Mouse (Mus musculus) CH12.LX (cell line): ENCODE data around the gene Dennd1a. TPM values are rescaled to one million over a fixed set of nuclear protein-coding genes. Genes with fewer than 3 reads are reported as not detected.
A peak's percentile ranks its signal among the peaks of the same experiment; 100 is the strongest.

ENCODE experiments used
- DNase-seq: peaks from one replicate; pipeline ENCODE4 v3.0.0-alpha.2; 2013; ENCODE audit errors: extremely low read depth
- H3K27ac ChIP-seq: 2 replicates; pipeline ENCODE4 v1.5.1; 2012; ENCODE audit warnings: low read depth, mild to moderate bottlenecking, control low read depth, moderate library complexity; ENCODE audit not compliant: insufficient read depth
- H3K27me3 ChIP-seq: replicated peaks from 2 replicates; pipeline ENCODE3; 2012; ENCODE audit warnings: inconsistent platforms
- H3K36me3 ChIP-seq, 2 experiments: replicated peaks in 1 of 2; 2 replicates each; pipeline versions ENCODE3 to v1.6.1; 2012; ENCODE audit warnings: inconsistent platforms in 1 of 2, low read length in 1 of 2, mild to moderate bottlenecking in 1 of 2, mixed read lengths in 1 of 2, moderate library complexity in 1 of 2; ENCODE audit not compliant: control insufficient read depth in 1 of 2, insufficient read depth in 1 of 2
- H3K4me1 ChIP-seq, 2 experiments: 2 replicates each; pipeline ENCODE4 v1.6.1; 2012; ENCODE audit warnings: inconsistent platforms in 1 of 2, moderate library complexity in 1 of 2; ENCODE audit not compliant: insufficient read depth in 2 of 2, control insufficient read depth in 1 of 2
- H3K4me2 ChIP-seq: 2 replicates; pipeline ENCODE4 v1.6.1; 2012; ENCODE audit warnings: low read depth, mild to moderate bottlenecking, control low read depth; ENCODE audit not compliant: poor library complexity, insufficient read depth, severe bottlenecking
- H3K4me3 ChIP-seq, 3 experiments: fragments of 150-350 bp in 1 of 3; sonication (generic) in 1 of 3; replicated peaks in 1 of 3; 2 replicates each; pipeline versions ENCODE3 to v1.5.1; 2011 to 2012; ENCODE audit warnings: low read depth in 2 of 3, low read length in 2 of 3, mild to moderate bottlenecking in 2 of 3, moderate library complexity in 2 of 3, control low read depth in 1 of 3, improper control_type of control experiment in 1 of 3, inconsistent platforms in 1 of 3, mixed read lengths in 1 of 3; ENCODE audit not compliant: poor library complexity in 1 of 3
- H3K79me2 ChIP-seq: replicated peaks from 2 replicates; pipeline ENCODE4 v1.6.1; 2012; ENCODE audit warnings: mild to moderate bottlenecking, moderate library complexity; ENCODE audit not compliant: control insufficient read depth, poor library complexity, insufficient read depth, severe bottlenecking; ENCODE audit errors: extremely low read depth
- H3K9ac ChIP-seq: 2 replicates; pipeline ENCODE4 v1.6.1; 2012; ENCODE audit warnings: low read depth, mild to moderate bottlenecking, control low read depth, moderate library complexity; ENCODE audit not compliant: insufficient read depth
- H3K9me3 ChIP-seq: replicated peaks from 2 replicates; pipeline ENCODE3; 2012; ENCODE audit warnings: low read length, inconsistent platforms, mixed read lengths
- BHLHE40 ChIP-seq: IDR thresholded peaks from 2 replicates; pipeline ENCODE4 v1.6.1; 2011; ENCODE audit warnings: mild to moderate bottlenecking, low read depth, low read length, improper control_type of control experiment
- CHD1 ChIP-seq: IDR thresholded peaks from 2 replicates; pipeline ENCODE4 v1.6.1; 2012; ENCODE audit warnings: low read depth, low read length, improper control_type of control experiment, inconsistent platforms
- CTCF ChIP-seq, 2 experiments: IDR thresholded peaks in 1 of 2; conservative IDR thresholded peaks in 1 of 2; 2 replicates each; pipeline ENCODE4 v1.5.1; 2011 to 2012; ENCODE audit warnings: low read depth in 2 of 2, low read length in 2 of 2, improper control_type of control experiment in 1 of 2, inconsistent platforms in 1 of 2, mild to moderate bottlenecking in 1 of 2, moderate library complexity in 1 of 2
- MAX ChIP-seq: IDR thresholded peaks from 2 replicates; pipeline ENCODE4 v1.6.1; 2011; ENCODE audit warnings: low read length, improper control_type of control experiment
- MAZ ChIP-seq: IDR thresholded peaks from 2 replicates; pipeline ENCODE4 v1.6.1; 2012; ENCODE audit warnings: low read depth, mild to moderate bottlenecking, inconsistent platforms, low read length, improper control_type of control experiment, moderate library complexity
- MEF2A ChIP-seq: IDR thresholded peaks from 2 replicates; pipeline ENCODE4 v1.6.1; 2014; ENCODE audit warnings: low read depth, mild to moderate bottlenecking, inconsistent platforms, low read length, improper control_type of control experiment, borderline replicate concordance
- MXI1 ChIP-seq: IDR thresholded peaks from 2 replicates; pipeline ENCODE4 v1.6.1; 2011; ENCODE audit warnings: mild to moderate bottlenecking, low read depth, low read length, improper control_type of control experiment
- NRF1 ChIP-seq: IDR thresholded peaks from 2 replicates; pipeline ENCODE4 v1.6.1; 2014; ENCODE audit warnings: low read depth, mild to moderate bottlenecking, inconsistent platforms, low read length, improper control_type of control experiment, moderate library complexity
- PAX5 ChIP-seq: IDR thresholded peaks from 2 replicates; pipeline ENCODE4 v1.6.1; 2012; ENCODE audit warnings: low read length, inconsistent platforms, mixed read lengths
- POLR2AphosphoS2 ChIP-seq: IDR thresholded peaks from 2 replicates; pipeline ENCODE4 v1.6.1; 2011; ENCODE audit warnings: low read depth, low read length, improper control_type of control experiment
- RAD21 ChIP-seq: IDR thresholded peaks from 2 replicates; pipeline ENCODE4 v1.6.1; 2011; ENCODE audit warnings: low read depth, mild to moderate bottlenecking, low read length, improper control_type of control experiment, moderate library complexity
- RCOR1 ChIP-seq: conservative IDR thresholded peaks from 2 replicates; pipeline ENCODE4 v1.6.1; 2012; ENCODE audit warnings: low read depth, mild to moderate bottlenecking, inconsistent platforms, low read length, improper control_type of control experiment
- SIN3A ChIP-seq: IDR thresholded peaks from 2 replicates; pipeline ENCODE4 v1.6.1; 2012; ENCODE audit warnings: low read length, improper control_type of control experiment, inconsistent platforms
- TBP ChIP-seq: conservative IDR thresholded peaks from 2 replicates; pipeline ENCODE4 v1.6.1; 2011; ENCODE audit warnings: low read depth, low read length, improper control_type of control experiment
- TCF12 ChIP-seq: IDR thresholded peaks from 2 replicates; pipeline ENCODE4 v1.6.1; 2014; ENCODE audit warnings: low read depth, mild to moderate bottlenecking, inconsistent platforms, low read length, improper control_type of control experiment
- USF1 ChIP-seq: IDR thresholded peaks from 2 replicates; pipeline ENCODE4 v1.6.1; 2014; ENCODE audit warnings: low read depth, mild to moderate bottlenecking, inconsistent platforms, low read length, improper control_type of control experiment
- USF2 ChIP-seq: conservative IDR thresholded peaks from 2 replicates; pipeline ENCODE4 v1.6.1; 2011; ENCODE audit warnings: low read depth, low read length, improper control_type of control experiment
- dilution Hi-C: fragments of 300-500 bp; cut with MboI; formaldehyde crosslinking; loops from 2 replicates; pipeline ENCODE4 v1.14.3; 2020; ENCODE audit warnings: low sequenced_read_pairs; ENCODE audit not compliant: extremely low pct_unique_long_range_greater_than_20kb, extremely low pct_ligation_motif_present
- in situ Hi-C: fragments of 300-500 bp; cut with MboI; formaldehyde crosslinking; loops from 3 replicates; pipeline ENCODE4 v1.14.3; 2019; ENCODE audit warnings: low sequenced_read_pairs, low pct_ligation_motif_present, low pct_unique_long_range_greater_than_20kb, mixed read lengths
- polyA plus RNA-seq: library from polyadenylated mRNA; unstranded; fragments of >175 nt; gene quantifications from 2 replicates; pipeline ENCODE4 v1.2.1, GENCODE M21; 2012; ENCODE audit warnings: low read depth; ENCODE audit not compliant: insufficient read length
- total RNA-seq, 2 experiments: library from RNA; depleted of rRNA; stranded (reverse); fragments of 300-350 nt in 1 of 2; fragments of >200 nt in 1 of 2; gene quantifications; 2 replicates each; pipeline ENCODE4 v1.2.3; 2012 to 2014

The Dennd1a gene
- total and polyA plus RNA-seq, 3 experiments: 2.7 to 7.3 (median 4.3) TPM

GRCm38 (mm10) chr2:37850626-37851025, 436.6 kb downstream of the Dennd1a start:
- H3K9me3 ChIP-seq: no peaks in the 10 kb centered on the region
- H3K36me3 ChIP-seq: peaks cover 0 to 10% of the 10 kb centered on the region in 2 experiments
- TF ChIP-seq MAX (no peak), TCF12 (no peak), POLR2AphosphoS2 (no peak), NRF1 (no peak), BHLHE40 (no peak), MAZ (no peak)
- no peaks in the 10 kb centered on the region for H3K27me3 ChIP-seq
- peaks cover 19 to 67% of the 10 kb centered on the region in 2 experiments for H3K4me1 ChIP-seq
- no peak overlapping the region for H3K4me2 ChIP-seq
- in situ Hi-C loops: no loop called here
- H3K79me2 ChIP-seq: no peaks in the 10 kb centered on the region
- dilution Hi-C loops: no loop called here
- H3K27ac ChIP-seq: no peak overlapping the region
- H3K9ac ChIP-seq: no peak overlapping the region
- H3K4me3 ChIP-seq: no peak overlapping the region
- DNase-seq: no peak

GRCm38 (mm10) chr2:37849357-37849756, 437.8 kb downstream of the Dennd1a start:
- Histone ChIP-seq H3K79me2 (no peaks in the 10 kb centered on the region), H3K4me3 (no peak overlapping the region), H3K9me3 (no peaks in the 10 kb centered on the region), H3K27me3 (no peaks in the 10 kb centered on the region), H3K36me3 (peaks cover 0 to 14% of the 10 kb centered on the region in 2 experiments), H3K27ac (no peak overlapping the region), H3K4me2 (no peak overlapping the region), H3K9ac (no peak overlapping the region), H3K4me1 (peaks cover 10 to 55% of the 10 kb centered on the region in 2 experiments)
- in situ Hi-C loops (no loop called here), dilution Hi-C loops (no loop called here)
- TF ChIP-seq MXI1 (no peak), RAD21 (peak; percentile 11), CTCF (conservative IDR thresholded peaks at IDR 0.05 in 1 of 2, IDR thresholded peaks at IDR 0.05 in 1 of 2; ENCODE audit: low read depth in 2 of 2, low read length in 2 of 2) (peak; percentile 59 to 66)
- DNase-seq: peak; percentile 25

GRCm38 (mm10) chr2:37842719-37843118, 444.5 kb downstream of the Dennd1a start:
- H3K4me2 ChIP-seq: no peak overlapping the region
- H3K9ac ChIP-seq: no peak overlapping the region
- H3K4me3 ChIP-seq: no peak overlapping the region
- no peak for DNase-seq
- no peaks in the 10 kb centered on the region for H3K27me3 ChIP-seq
- in situ Hi-C loops: no loop called here
- no peak overlapping the region for H3K27ac ChIP-seq
- peaks cover 0 to 24% of the 10 kb centered on the region in 2 experiments for H3K36me3 ChIP-seq
- TF ChIP-seq USF2 (no peak), MAZ (no peak), USF1 (no peak), RCOR1 (no peak), TBP (no peak), CTCF (conservative IDR thresholded peaks at IDR 0.05 in 1 of 2, IDR thresholded peaks at IDR 0.05 in 1 of 2; ENCODE audit: low read depth in 2 of 2, low read length in 2 of 2) (no peak), MEF2A (no peak), PAX5 (no peak), SIN3A (no peak), CHD1 (no peak)
- H3K4me1 ChIP-seq: peaks cover 0 to 30% of the 10 kb centered on the region in 2 experiments; a peak in 2 of 4 replicates
- no peaks in the 10 kb centered on the region for H3K9me3 ChIP-seq
- dilution Hi-C loops: no loop called here
- no peaks in the 10 kb centered on the region for H3K79me2 ChIP-seq
